Mouse (Mus musculus) hindbrain, embryonic 15.5 days (tissue): ENCODE results near the gene Krt15. TPM values are rescaled to one million over a fixed set of nuclear protein-coding genes. Genes with fewer than 3 reads are reported as not detected.

ENCODE experiments used
- ATAC-seq: fragments of 200-750 bp; cut with Nextera tagmentation; 2 replicates; pipeline ENCODE4 v1.8.0; 2017; ENCODE audit warnings: low read depth, moderate number of reproducible peaks, moderate TSS enrichment; ENCODE audit not compliant: low FRiP score
- H3K27ac ChIP-seq: fragments of 300-500 bp; sonication (generic); replicated peaks from 2 replicates; pipeline ENCODE4 v1.5.1; 2015; ENCODE audit warnings: mild to moderate bottlenecking, inconsistent platforms
- H3K27me3 ChIP-seq: fragments of 300-500 bp; sonication (generic); 2 replicates; pipeline ENCODE4 v1.6.1; 2015; ENCODE audit warnings: control low read depth, inconsistent platforms
- H3K36me3 ChIP-seq: fragments of 300-500 bp; sonication (generic); 2 replicates; pipeline ENCODE4 v1.6.1; 2015; ENCODE audit warnings: control low read depth, inconsistent platforms
- H3K4me1 ChIP-seq: fragments of 300-500 bp; sonication (generic); replicated peaks from 2 replicates; pipeline ENCODE4 v1.6.1; 2015; ENCODE audit warnings: control low read depth, inconsistent platforms
- H3K4me2 ChIP-seq: fragments of 300-500 bp; sonication (generic); 2 replicates; pipeline ENCODE4 v1.6.1; 2015; ENCODE audit warnings: moderate library complexity, mild to moderate bottlenecking, inconsistent platforms
- H3K4me3 ChIP-seq: fragments of 300-500 bp; sonication (generic); 2 replicates; pipeline ENCODE4 v1.5.1; 2015; ENCODE audit warnings: mild to moderate bottlenecking, inconsistent platforms
- H3K9ac ChIP-seq: fragments of 300-500 bp; sonication (generic); 2 replicates; pipeline ENCODE4 v1.6.1; 2015; ENCODE audit warnings: inconsistent platforms
- H3K9me3 ChIP-seq: fragments of 300-500 bp; sonication (generic); 2 replicates; pipeline ENCODE4 v1.6.1; 2016; ENCODE audit warnings: control low read depth, inconsistent platforms
- WGBS: fragments of 180-500 bp; shearing (Covaris S2); methylation state at CpG from one replicate; pipeline ENCODE4 v1.1.7; 2015; 5-methylcytosine and 5-hydroxymethylcytosine counted together
- polyA plus RNA-seq: library from polyadenylated mRNA; unstranded; fragments of >200 nt; fragmentation: Nextera tagmentation; extraction: Ambion mirVana; gene quantifications from 2 replicates; pipeline ENCODE4 v1.2.1, GENCODE M21; 2015

The Krt15 gene
- polyA plus RNA-seq, 1 experiment from 2014 or later: 1.3 TPM

DNA sequence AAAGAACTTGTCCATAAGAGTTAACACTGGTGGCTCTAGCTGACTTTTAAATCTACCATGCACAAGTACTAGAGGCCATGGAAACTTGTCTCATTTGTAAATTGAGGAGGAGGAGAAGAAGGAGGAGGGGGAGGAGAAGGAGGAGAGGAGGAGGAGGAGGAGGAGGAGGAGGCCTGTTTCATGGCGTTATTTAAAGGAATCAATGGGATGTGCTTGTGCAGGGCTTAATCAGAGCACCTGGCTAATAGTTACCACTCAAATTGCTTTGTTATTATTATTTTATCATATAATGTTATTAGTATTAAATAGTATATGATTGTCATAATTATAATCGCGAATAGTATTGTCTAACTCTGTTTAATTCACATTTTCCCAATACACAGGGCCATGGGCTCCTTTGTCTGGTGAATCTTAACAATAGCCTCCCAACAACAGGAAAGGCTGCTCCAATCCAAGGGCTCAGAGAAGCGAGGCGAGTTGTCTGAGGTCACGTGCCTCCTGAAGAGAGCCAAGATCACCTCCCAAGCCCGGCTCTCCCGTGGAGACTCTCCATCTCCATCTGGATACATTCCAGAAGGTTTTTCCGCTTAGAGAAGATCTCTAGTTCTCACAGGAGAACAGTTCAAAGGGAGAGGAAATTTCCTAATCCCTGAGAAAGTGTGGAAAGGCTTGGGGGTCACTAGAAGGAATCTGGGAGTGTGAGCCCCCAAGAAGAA, 13.0 kb upstream of the Krt15 start, which contains the start of gene Krt19:
Gene Krt19, minus strand, starts transcription at position 51 of the 716 bp plus-strand sequence.
- 45% methylated on average over 9 of the region's 9 CpGs for WGBS
- no peak within 1 kb of the TSS for H3K4me3 ChIP-seq
- H3K27me3 ChIP-seq: peaks cover 31% of the 10 kb centered on the region
- no peak within 1 kb of the TSS for H3K27ac ChIP-seq
- ATAC-seq: no peak
- H3K9me3 ChIP-seq: no peaks in the 10 kb centered on the region
- peaks cover 13% of the 10 kb centered on the region for H3K4me1 ChIP-seq
- H3K4me2 ChIP-seq: no peak within 1 kb of the TSS
- H3K36me3 ChIP-seq: no peaks in the 10 kb centered on the region
- H3K9ac ChIP-seq: no peak within 1 kb of the TSS

DNA sequence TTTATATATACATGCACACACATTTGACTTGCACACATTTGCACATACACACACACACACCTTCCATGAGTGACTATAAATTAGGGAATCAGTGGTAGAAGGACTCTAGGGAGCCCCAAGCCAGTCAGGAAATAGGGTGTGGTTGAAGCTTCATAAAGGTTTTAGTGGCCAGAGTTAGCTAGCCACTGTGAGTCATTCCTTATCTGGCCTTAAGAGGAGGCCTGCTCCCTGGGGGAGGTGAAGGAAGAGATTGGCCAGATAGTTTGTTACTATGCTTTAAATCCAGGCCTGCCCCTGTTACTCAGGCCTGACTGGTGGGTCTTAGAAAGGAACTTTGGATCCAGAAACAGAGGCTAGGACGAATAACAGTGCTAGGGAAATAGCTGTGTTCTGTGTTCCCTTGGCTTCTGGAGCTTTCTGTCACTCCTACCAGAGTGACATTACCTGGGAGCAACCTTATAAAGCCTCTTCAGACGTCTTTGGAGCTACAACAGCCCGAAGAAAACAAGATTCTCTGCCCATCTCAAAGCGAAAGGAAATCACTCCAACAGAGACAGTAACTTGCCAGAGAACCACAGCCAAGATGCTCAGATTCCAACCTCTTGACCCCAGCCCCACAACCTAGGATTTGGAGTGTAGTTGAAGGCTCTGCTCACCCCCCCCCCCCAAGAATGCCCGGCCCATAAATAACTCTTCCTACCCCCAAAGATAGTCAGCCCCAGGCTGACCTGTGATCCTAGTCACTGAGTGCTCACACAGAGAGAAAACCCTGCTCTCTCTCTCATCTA, 12.0 kb upstream of the Krt15 start:
- WGBS: 80% methylated on average over 5 of the region's 5 CpGs
- H3K4me1 ChIP-seq: peaks cover 13% of the 10 kb centered on the region
- no peak overlapping the region for H3K4me2 ChIP-seq
- no peaks in the 10 kb centered on the region for H3K36me3 ChIP-seq
- H3K9me3 ChIP-seq: no peaks in the 10 kb centered on the region
- no peak overlapping the region for H3K27ac ChIP-seq
- peaks cover 32% of the 10 kb centered on the region for H3K27me3 ChIP-seq
- no peak for ATAC-seq
- no peak overlapping the region for H3K4me3 ChIP-seq
- H3K9ac ChIP-seq: no peak overlapping the region

DNA sequence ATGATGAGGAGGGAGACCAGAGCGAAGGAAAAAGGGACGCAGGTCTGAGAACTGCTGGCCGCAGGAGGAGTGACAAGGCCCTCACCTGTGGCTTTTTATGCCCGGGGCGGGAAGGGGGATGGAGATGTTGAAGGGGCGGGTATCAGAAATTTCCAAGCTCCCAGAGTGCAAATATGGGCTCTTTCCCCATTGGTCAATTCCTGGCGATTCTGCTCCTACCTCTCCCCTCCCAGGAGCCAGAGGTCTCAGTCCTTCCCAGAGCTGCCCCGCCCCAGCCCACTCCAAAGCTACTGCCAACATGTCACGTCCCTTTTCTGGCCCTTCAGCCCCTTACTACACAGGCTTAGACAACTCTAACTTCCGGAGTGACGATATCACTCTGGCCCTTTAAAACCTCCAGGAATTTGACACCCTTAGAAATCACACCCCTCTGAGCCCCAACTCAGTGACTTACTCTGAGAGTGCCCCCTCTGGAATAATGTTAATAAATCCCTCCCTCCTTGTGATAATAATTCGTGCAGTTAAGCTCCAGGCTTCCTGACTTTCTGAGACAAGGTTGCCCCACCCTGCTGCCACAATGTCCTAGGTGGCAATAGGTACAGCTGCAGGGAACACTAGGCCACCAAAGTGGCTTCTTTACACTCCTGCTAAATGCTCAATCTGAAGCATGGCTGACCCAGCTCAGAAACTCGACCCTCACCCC, 10.3 kb upstream of the Krt15 start:
- no peak overlapping the region for H3K9ac ChIP-seq
- WGBS: 9% methylated on average over 13 of the region's 13 CpGs
- no peak for ATAC-seq
- H3K27me3 ChIP-seq: peaks cover 32% of the 10 kb centered on the region
- H3K27ac ChIP-seq: no peak overlapping the region
- peaks cover 13% of the 10 kb centered on the region for H3K4me1 ChIP-seq
- H3K4me3 ChIP-seq: peak overlapping the region; percentile 26
- H3K9me3 ChIP-seq: no peaks in the 10 kb centered on the region
- no peaks in the 10 kb centered on the region for H3K36me3 ChIP-seq
- peak overlapping the region; percentile 56 for H3K4me2 ChIP-seq

DNA sequence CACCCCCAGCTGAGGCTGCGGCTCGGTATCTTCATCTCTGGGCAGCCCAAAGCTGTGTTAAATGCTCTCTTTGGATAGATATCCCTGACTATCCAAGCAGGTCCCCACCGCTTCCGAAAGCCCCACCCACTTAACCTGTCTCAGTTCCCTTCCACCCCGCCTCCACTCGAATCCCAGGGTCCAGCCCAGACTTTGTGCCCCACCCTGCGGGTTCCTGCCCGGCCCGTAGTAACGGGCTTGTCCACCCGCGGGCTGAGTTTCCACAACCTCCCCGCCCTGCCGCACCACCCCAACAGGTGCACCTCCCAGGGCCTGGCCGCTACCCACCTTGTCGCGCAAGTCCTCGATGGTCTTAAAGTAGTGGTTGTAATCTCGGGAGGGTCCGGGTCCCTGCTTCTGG, 9.4 kb upstream of the Krt15 start:
- Histone ChIP-seq H3K4me1 (peaks cover 13% of the 10 kb centered on the region), H3K27me3 (peaks cover 32% of the 10 kb centered on the region), H3K4me3 (peak overlapping the region; percentile 26), H3K9me3 (no peaks in the 10 kb centered on the region), H3K36me3 (no peaks in the 10 kb centered on the region), H3K4me2 (peak overlapping the region; percentile 56), H3K27ac (no peak overlapping the region), H3K9ac (no peak overlapping the region)
- ATAC-seq: no peak
- WGBS: 1% methylated on average over 20 of the region's 20 CpGs

DNA sequence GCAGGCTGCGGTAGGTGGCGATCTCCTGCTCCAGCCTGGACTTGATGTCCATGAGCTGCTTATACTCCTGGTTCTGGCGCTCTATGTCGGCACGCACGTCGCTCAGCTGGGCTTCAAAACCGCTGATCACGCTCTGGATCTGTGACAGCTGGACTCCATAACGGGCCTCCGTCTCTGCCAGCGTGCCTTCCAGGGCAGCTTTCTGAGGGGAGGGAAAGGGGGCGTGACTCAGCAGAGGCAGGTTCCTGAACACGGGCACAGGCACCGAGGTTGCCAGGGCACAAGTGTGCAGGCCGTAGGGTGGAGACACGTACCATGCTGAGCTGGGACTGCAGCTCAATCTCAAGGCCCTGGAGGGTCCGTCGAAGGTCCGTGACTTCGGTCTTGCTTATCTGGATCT, 5.2 kb upstream of the Krt15 start:
- Histone ChIP-seq H3K36me3 (no peaks in the 10 kb centered on the region), H3K4me3 (no peak overlapping the region), H3K9me3 (no peaks in the 10 kb centered on the region), H3K4me1 (peaks cover 17% of the 10 kb centered on the region), H3K27ac (no peak overlapping the region), H3K9ac (no peak overlapping the region), H3K4me2 (no peak overlapping the region), H3K27me3 (peaks cover 22% of the 10 kb centered on the region)
- WGBS: 85% methylated on average over 21 of the region's 21 CpGs
- no peak for ATAC-seq

DNA sequence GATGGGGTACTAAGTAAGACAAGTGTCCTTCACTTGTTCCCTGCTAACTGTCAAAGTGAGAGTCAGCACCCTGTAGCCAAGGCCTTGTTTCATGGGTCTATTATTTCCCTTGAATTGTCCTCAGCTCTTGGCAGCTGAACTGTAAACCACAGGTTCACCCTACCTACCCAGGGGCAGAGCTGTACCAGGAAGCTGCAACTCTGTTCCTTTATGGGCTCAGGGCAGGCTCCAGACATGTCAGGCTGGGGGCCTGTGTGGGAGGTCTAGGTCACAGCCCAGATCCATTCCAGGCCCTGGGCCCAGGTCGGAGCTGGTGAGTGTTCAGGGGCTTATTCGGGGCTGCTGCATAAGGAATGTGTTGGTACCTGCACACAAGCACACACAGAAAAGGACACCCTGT, 3.7 kb upstream of the Krt15 start:
- H3K9me3 ChIP-seq: no peaks in the 10 kb centered on the region
- WGBS: 83% methylated on average over 2 of the region's 2 CpGs
- ATAC-seq: no peak

DNA sequence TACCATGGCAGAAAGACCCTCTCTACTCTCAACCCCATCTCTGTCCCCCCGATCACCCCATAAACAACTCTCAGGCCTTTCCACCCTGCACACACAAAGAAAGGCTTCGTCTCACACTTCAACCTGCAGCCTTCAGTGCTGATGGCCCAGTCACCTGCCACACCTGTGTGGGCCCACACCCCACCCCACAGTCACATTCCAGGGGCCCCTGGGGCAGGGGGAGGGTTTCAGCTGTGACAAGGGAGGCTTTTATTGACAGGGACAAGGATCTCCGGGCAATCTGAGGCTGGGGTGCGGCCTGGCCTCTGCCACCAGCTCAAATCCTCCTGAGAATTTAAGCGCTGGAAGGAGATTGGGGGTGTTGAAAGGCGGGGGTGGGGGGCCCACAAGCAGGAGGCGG, 3.1 kb upstream of the Krt15 start:
- no peaks in the 10 kb centered on the region for H3K9me3 ChIP-seq
- H3K4me2 ChIP-seq: no peak overlapping the region
- no peaks in the 10 kb centered on the region for H3K36me3 ChIP-seq
- peaks cover 6% of the 10 kb centered on the region; the same call in 1 of the 2 replicates for H3K4me1 ChIP-seq
- no peak overlapping the region for H3K27ac ChIP-seq
- no peak overlapping the region for H3K9ac ChIP-seq
- WGBS: 71% methylated on average over 7 of the region's 7 CpGs
- no peak overlapping the region for H3K4me3 ChIP-seq
- H3K27me3 ChIP-seq: peaks cover 1% of the 10 kb centered on the region; the same call in 1 of the 2 replicates
- ATAC-seq: no peak

More for the DNA sequence above, 3.7 kb upstream of the Krt15 start:
- Histone ChIP-seq H3K9ac (no peak overlapping the region), H3K4me3 (no peak overlapping the region), H3K27me3 (peaks cover 7% of the 10 kb centered on the region), H3K27ac (no peak overlapping the region), H3K4me1 (peaks cover 6% of the 10 kb centered on the region; the same call in 1 of the 2 replicates), H3K4me2 (no peak overlapping the region), H3K36me3 (no peaks in the 10 kb centered on the region)

DNA sequence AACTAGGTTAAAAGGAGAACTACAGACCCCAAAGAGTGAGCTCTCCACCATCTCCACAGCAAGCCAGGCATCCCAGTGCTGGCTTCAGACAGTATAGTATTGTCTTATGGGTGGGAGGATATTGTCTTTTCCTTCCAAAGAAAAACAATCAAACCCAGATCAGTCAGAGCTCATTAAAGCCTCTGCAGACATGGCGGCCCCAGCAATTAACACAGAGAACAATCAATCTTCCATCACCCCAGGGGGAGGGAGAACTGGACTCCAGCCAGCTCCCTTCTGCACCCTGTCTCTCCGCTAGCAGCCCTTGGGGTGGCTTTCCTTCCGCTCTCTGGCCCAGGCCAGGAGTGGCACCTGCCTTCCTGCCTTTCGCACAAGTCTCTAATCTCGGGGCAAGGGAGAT, 2.0 kb upstream of the Krt15 start:
- no peak for ATAC-seq
- 24% methylated on average over 5 of the region's 5 CpGs for WGBS
- Histone ChIP-seq H3K9me3 (no peaks in the 10 kb centered on the region), H3K27ac (no peak overlapping the region), H3K4me2 (no peak overlapping the region), H3K9ac (no peak overlapping the region), H3K4me1 (peaks cover 6% of the 10 kb centered on the region; the same call in 1 of the 2 replicates), H3K36me3 (no peaks in the 10 kb centered on the region), H3K4me3 (no peak overlapping the region), H3K27me3 (no peaks in the 10 kb centered on the region)

DNA sequence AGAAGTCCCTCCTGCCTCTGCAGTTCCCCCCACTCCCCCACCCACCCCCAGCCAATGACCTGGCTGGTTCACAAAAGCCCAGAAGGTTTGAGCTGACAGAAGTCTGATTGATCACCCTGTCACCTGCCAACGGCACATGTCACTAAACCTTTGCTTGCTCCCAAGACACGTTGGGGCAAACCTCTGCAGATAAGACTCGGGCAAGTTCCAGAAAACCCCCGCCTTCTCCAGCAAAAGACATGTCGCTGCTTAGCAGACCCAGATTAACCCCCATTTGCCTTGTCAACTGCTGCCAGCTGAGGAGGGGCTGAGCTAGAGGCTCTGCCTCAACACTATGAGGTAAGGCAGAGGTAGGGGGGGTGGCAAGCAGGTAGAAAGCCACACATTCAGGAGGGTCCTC, 831 bp upstream of the Krt15 start:
- no peaks in the 10 kb centered on the region for H3K27me3 ChIP-seq
- no peak for ATAC-seq
- H3K9ac ChIP-seq: no peak overlapping the region
- peaks cover 6% of the 10 kb centered on the region; the same call in 1 of the 2 replicates for H3K4me1 ChIP-seq
- WGBS: 30% methylated on average over 5 of the region's 5 CpGs
- no peak overlapping the region for H3K4me2 ChIP-seq
- no peaks in the 10 kb centered on the region for H3K9me3 ChIP-seq
- H3K4me3 ChIP-seq: no peak overlapping the region
- no peaks in the 10 kb centered on the region for H3K36me3 ChIP-seq
- no peak overlapping the region for H3K27ac ChIP-seq

DNA sequence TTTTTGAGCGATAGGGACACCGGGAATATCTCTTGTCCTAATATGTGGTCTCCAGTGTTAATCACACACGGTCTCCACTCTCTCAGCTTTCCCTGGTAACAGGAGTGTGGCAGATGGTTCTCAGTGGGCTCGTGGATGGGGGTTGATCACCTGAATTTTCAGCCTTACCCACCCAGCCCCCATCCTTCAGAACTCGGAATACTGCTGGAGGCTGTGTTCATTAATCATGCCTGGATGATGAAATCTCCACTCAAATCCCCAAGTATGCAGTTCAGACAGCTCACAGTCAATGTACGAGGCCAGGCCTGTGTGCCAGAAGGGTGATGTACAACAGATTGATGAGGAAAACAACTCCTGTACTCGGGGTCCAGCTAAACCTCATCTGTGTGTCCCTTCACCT, 10.8 kb downstream of the Krt15 start:
- no peaks in the 10 kb centered on the region for H3K27me3 ChIP-seq
- H3K4me1 ChIP-seq: no peaks in the 10 kb centered on the region
- ATAC-seq: no peak
- H3K36me3 ChIP-seq: no peaks in the 10 kb centered on the region
- no peaks in the 10 kb centered on the region for H3K9me3 ChIP-seq
- no peak overlapping the region for H3K9ac ChIP-seq
- WGBS: 72% methylated on average over 7 of the region's 7 CpGs
- H3K4me2 ChIP-seq: no peak overlapping the region
- H3K4me3 ChIP-seq: no peak overlapping the region
- H3K27ac ChIP-seq: no peak overlapping the region

DNA sequence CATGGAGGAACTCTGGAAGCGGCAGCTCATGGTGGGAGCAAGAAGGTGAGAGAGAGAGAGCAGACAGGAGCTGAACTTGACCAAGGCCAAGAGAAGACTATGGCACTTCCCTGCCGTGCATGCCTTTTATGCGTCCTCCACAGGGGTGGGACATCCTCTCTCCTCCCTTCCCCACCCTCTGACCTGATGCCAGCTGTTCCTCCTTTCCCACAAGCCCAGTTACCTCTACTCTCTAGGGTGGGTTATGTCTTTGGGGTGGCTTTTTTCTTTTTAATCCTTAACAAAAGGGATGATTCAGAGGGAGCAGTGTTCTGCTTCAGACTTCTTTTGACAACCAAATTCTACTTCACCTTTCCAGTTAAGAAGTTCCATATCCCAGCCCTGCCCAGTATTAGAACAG, 14.3 kb downstream of the Krt15 start, which contains the start of gene Krt13:
Gene Krt13, minus strand, starts transcription at position 101 of the 400 bp plus-strand sequence.
- Histone ChIP-seq H3K4me1 (no peaks in the 10 kb centered on the region), H3K9ac (no peak within 1 kb of the TSS), H3K36me3 (no peaks in the 10 kb centered on the region), H3K4me3 (no peak within 1 kb of the TSS), H3K27me3 (no peaks in the 10 kb centered on the region), H3K27ac (no peak within 1 kb of the TSS), H3K4me2 (no peak within 1 kb of the TSS), H3K9me3 (no peaks in the 10 kb centered on the region)
- WGBS: 64% methylated on average over 3 of the region's 3 CpGs
- ATAC-seq: no peak

DNA sequence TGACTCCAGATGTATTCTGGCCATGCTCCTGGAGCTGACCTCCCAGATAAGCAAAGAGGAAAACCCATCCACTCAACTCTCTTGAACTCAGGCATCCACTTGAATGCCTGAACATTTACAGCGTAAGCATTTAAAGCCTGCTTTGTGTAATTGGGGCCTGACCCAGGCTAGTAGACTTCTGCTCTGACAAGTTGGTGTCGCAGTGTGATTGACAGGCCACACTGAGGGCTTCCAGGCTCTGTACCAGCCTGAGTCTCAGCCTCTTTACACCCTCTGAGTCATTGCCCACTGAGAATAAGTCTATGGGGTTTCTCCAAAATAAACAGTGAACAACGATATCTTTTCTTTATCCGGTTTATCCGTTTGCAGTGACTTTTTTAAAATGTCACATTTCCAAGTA, 15.4 kb downstream of the Krt15 start:
- no peaks in the 10 kb centered on the region for H3K4me1 ChIP-seq
- ATAC-seq: no peak
- no peak overlapping the region for H3K27ac ChIP-seq
- no peak overlapping the region for H3K4me3 ChIP-seq
- no peak overlapping the region for H3K9ac ChIP-seq
- no peaks in the 10 kb centered on the region for H3K27me3 ChIP-seq
- 89% methylated on average over 5 of the region's 5 CpGs for WGBS
- H3K4me2 ChIP-seq: no peak overlapping the region
- H3K36me3 ChIP-seq: no peaks in the 10 kb centered on the region
- no peaks in the 10 kb centered on the region for H3K9me3 ChIP-seq
